Mouse (Mus musculus) CD4-positive, CD25-positive, alpha-beta regulatory T cell (primary cell): ENCODE data around the gene Aloxe3. TPM values are rescaled to one million over a fixed set of nuclear protein-coding genes. Genes with fewer than 3 reads are reported as not detected.

Experiments
- polyA plus RNA-seq: library from polyadenylated mRNA; unstranded; fragments of 100-300 nt; shearing (Covaris generic); gene quantifications from one replicate; pipeline ENCODE4 v1.2.1, GENCODE M21; 2017

The Aloxe3 gene
- polyA plus RNA-seq = 0.08 TPM

DNA sequence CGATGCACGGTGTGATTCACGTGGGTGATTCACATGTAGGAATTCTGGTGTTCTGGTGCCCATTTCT, at the start of gene Aloxe3:
TSS of gene Aloxe3 (plus strand) at position 45 of the 67 bp plus-strand sequence.

DNA sequence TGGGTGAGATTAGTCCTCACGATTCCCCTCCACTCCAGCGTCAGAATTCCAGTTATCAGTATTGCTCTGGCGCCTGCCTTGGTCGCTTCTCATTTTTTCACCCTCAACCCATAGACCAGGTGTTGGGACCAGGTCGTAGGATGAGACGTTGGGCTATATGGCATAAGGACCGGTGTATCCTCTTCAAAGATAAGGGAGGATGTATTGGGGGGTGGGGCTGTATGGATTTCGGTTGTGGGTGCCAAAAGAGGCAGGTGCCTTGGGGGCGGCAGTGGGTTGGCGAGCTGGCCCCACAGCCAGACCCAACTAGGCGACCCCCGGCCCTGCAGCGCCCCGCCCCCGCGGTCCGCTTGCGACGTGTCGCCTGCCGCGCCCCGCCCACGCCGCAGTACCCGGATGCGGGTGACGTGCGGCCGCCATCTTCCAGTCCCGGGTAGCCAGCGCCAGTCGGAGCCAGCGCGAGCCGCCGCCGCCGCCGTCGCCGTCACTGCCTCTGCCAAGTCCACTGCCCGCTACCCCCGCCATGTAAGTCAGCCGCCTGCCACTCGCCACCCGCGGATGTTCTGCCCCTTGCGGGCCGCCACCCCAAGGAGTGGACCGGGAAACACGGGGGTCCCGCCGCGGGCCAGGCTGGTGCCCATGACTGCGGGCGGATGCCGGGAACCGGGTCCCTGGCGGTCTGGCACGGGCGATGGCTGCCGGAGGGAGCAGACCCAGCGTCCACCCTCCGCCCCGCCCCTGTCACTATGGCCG, 37.4 kb upstream of the Aloxe3 start, which contains the start of gene Vamp2:
TSS of gene Vamp2 (plus strand) at position 388 of the 753 bp plus-strand sequence.

DNA sequence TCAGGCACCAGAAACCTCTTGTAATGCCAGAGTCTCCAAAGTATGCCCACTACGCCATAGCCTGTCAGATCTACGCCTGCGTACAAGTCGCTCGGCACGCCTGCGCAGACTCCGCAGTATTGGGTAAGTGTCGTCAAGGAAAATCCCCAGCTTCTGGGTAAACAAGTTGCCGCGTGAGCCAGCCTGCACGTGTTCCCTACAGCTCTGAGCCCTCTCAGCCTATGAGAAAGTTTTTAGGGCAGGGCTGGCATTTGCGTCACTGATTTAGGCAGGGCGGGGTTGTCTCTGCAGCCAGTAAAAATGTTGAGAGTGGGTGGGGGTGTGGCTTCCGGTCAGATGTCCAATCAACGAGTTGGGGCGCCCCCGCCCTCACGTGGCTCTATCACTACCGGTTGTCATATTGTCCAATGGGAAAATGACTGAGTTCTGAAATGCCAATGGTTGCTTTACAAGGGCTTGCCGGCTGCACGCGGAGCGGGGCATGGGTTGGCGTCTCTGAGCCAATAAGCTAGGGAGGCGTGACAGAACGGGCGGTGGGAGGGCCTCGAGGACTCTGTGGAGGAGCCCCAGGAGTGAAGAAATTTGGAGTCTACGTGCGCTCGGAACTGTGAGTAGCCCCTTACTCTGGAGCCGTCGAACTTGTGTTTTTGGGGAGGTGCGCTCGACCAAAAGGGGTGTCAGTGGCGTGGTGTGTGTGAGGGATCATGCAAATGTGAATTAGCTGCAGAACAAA, 30.8 kb upstream of the Aloxe3 start, which contains the start of gene Per1:
TSS of gene Per1 (plus strand) at position 521 of the 733 bp plus-strand sequence.

DNA sequence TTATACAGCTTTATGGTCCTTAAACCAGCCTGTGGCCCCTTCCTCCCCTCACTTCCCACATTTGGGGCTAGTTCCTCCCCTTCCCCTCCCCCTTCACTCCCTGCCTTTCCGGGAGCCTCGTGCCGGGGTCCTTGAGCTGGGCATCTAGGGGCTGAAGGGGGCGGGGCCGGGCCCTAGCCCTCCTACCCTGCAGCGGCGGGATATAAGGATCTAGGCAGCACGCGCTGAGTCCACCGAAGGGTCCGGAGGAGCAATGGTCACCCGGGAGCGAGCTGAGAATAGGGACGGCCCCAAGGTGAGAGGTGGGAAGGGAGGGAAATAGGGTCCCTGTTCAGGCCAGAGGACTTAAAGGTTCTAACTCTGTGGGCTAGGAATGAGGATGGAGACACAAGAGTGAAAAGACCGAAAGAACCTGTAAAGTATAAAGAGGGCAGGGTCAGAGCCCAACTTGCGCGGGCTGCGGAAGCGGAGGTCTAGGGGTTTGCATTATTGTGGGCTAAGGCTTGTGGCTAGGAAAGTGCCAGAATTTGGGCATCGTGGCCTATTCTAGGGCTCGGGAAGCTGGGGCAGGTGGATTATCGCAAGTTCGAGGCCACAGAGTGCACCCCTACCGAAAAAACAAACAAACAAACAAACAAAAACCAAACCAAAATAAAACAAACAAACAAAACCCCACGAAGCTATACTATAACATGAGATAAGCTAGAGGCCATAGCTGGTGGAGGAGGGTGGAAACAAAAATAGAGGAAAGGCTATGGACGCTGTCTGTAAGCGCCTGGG, 5.3 kb upstream of the Aloxe3 start, which contains the start of gene Hes7:
TSS of gene Hes7 (plus strand) at position 184 of the 780 bp plus-strand sequence.

DNA sequence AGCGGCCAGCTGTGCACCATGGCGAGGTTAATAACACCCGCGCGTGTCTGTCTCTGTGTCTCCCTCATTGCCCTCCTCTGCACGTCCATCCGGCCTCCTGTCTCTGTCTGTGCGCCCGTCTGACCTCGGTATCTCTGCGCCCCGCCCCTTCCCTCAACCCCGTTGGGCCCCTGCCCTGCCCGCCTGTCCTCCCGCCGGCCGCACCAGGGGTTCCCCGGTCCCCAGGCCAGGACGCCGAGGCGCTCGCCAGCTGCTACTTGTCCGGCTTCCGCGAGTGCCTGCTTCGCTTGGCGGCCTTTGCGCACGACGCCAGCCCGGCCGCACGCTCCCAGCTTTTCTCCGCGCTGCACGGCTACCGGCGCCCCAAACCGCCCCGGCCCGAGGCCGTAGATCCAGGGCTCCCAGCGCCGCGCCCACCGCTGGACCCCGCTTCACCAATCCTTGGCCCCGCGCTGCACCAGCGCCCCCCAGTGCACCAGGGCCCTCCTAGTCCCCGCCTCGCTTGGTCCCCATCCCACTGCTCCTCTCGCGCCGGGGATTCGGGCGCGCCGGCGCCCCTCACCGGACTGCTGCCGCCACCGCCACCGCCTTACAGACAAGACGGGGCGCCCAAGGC, 3.3 kb upstream of the Aloxe3 start, which contains the start of gene 9130213A22Rik:
TSS of gene 9130213A22Rik (minus strand) at position 254 of the 616 bp plus-strand sequence.

DNA sequence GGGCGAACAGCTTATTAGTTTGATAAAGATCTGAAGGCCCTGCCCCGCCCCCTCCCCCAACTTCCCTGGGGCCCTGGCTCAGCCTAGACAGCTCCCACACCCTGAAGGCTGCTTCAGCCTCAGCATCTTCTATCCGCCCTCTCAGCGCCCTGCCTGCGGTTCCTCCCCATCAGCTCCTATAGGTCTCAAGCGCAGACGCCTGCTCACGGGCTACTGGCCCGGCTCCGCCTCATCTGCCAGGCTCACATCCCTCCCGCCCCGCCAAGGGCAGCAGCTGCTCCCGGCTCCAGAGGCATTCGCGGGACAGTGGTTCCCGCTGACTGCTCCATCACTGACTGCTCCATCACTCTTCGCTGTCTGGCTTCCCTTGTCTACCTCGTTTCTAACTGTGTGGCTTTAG, 31.1 kb downstream of the Aloxe3 start, which contains the start of gene Alox12b:
TSS of gene Alox12b (plus strand) at position 190 of the 400 bp plus-strand sequence.

DNA sequence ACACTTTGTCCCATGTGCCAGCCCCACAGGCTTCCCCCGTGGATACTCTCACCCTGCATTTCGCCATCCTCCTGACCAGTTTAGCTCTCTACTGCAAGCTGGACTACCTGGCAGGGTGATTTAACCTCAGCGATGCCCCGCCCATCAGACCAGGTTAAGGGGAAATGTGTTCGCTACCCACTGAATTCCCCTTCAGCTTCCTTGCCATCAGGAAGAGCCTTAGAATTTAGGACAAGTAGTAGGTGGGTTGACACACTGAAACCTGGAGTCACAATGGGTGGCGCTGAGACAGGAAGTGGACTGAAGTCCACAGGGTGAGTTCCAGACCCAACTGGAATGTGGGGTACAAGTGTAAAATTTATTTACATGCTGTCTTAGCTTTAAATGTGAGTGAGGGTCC, 72.0 kb downstream of the Aloxe3 start, which contains the start of gene Alox8:
TSS of gene Alox8 (minus strand) at position 101 of the 400 bp plus-strand sequence.

Other genes with a start within 250 kb of the Aloxe3 start
- not detected for gene Rnf222, start 237.3 kb upstream of the Aloxe3 start, polyA plus RNA-seq
- 809 TPM for gene Rpl26, start 224.3 kb upstream of the Aloxe3 start, polyA plus RNA-seq
- gene Odf4, start 198.8 kb upstream of the Aloxe3 start, polyA plus RNA-seq = not detected
- gene Arhgef15, start 168.4 kb upstream of the Aloxe3 start, polyA plus RNA-seq = 0.17 TPM
- 9.9 TPM for gene Slc25a35, start 157.8 kb upstream of the Aloxe3 start, polyA plus RNA-seq
- gene Rangrf, start 150.7 kb upstream of the Aloxe3 start, polyA plus RNA-seq = 37.1 TPM
- gene Pfas, start 117.4 kb upstream of the Aloxe3 start, polyA plus RNA-seq = 3.8 TPM
- 23.1 TPM for gene Ctc1, start 110.0 kb upstream of the Aloxe3 start, polyA plus RNA-seq
- gene Aurkb, start 80.2 kb upstream of the Aloxe3 start, polyA plus RNA-seq = 4.2 TPM
- 7.2 TPM for gene Borcs6, start 66.2 kb upstream of the Aloxe3 start, polyA plus RNA-seq
- 1.7 TPM for gene Tmem107, start 55.1 kb upstream of the Aloxe3 start, polyA plus RNA-seq
- gene Vamp2, start 37.4 kb upstream of the Aloxe3 start, polyA plus RNA-seq = 139 TPM
- 8.9 TPM for gene Per1, start 30.7 kb upstream of the Aloxe3 start, polyA plus RNA-seq
- not detected for gene Hes7, start 5.5 kb upstream of the Aloxe3 start, polyA plus RNA-seq
- not detected for gene 9130213A22Rik, start 3.3 kb upstream of the Aloxe3 start, polyA plus RNA-seq
- not detected for gene Alox12b, start 31.1 kb downstream of the Aloxe3 start, polyA plus RNA-seq
- 3.2 TPM for gene Alox8, start 71.9 kb downstream of the Aloxe3 start, polyA plus RNA-seq
- 0.19 TPM for gene Gucy2e, start 111.1 kb downstream of the Aloxe3 start, polyA plus RNA-seq
- 8.7 TPM for gene Cntrob, start 197.9 kb downstream of the Aloxe3 start, polyA plus RNA-seq
- 96.9 TPM for gene Trappc1, start 198.1 kb downstream of the Aloxe3 start, polyA plus RNA-seq
- gene Kcnab3, start 200.4 kb downstream of the Aloxe3 start, polyA plus RNA-seq = 1.4 TPM
- gene Rnf227, start 214.6 kb downstream of the Aloxe3 start, polyA plus RNA-seq = 2.4 TPM
- 139 TPM for gene Chd3, start 243.5 kb downstream of the Aloxe3 start, polyA plus RNA-seq